Mouse (Mus musculus) spleen, postnatal 10 days (tissue): ENCODE measurements around the gene P4ha2.
A peak's percentile ranks its signal among the peaks of the same experiment; 100 is the strongest.

ENCODE experiments used
- DNase-seq, 2 experiments: peaks; one replicate each; pipeline ENCODE4 v3.0.0; 2021 to 2022; ENCODE audit warnings: low spot score in 2 of 2

The P4ha2 gene

DNA sequence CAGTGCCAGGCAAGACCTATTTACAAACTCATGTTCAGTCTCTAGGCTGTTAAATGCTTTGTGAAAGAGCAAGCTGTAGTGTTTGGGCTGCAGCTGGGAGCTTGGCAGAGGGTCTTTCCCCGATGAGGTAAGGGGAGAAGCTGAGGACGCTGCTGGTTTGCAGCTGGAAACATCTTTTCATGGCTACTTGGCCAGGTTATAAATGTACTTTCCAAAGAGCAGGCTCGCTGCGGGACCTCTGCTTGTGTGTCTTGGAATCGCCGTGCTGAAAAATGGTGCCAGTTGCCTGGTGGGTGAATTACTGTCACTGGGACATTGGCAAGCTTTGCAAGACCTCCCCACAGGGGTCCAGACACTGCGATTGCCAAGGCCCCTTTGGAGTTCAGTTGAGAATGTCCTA, 7.3 kb downstream of the P4ha2 start:
- no peak for DNase-seq

DNA sequence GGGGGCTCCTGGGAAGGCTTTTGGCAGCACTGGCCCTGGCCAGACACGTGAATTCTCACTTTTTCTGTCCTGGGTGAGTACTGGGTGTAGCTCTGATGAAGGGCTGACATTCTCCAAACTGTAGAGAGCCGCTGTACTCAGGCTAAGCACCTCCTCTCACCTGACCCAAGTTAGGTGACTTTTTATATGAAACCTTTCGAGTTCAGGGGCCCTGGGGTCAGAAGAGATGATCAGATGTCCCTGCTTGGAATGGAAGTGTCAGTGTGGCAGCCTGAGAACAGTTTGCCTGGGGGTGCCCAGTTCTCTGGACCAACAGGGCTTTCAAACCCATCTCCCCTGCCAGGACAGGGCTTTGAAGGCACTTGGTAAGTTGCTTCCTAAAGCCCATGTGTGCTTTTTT, 8.2 kb downstream of the P4ha2 start:
- no peak for DNase-seq

DNA sequence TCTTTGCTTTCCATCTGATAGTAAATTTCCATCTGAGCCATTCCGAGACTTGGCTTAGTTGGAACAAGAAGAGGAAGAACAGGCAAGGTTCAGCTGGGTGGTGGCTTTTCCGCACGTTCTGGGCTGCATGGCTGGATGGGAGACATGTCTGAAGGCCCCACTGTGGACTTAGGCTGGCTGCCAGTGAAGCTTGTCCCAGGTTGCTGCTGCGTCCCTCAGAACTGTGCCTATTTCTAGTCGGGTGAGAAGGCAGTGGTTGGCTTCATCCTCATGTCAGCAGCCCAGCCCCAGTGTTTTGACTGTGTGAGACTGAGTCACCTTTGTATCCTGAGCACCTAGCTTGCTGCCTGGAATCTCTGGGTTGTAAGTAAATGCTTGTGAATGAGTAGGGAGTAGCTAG, 9.0 kb downstream of the P4ha2 start:
- DNase-seq: no peak

GRCm38 (mm10) chr11:54111291-54111690, 11.4 kb downstream of the P4ha2 start:
- DNase-seq: no peak

GRCm38 (mm10) chr11:54111976-54112741, 12.3 kb downstream of the P4ha2 start:
- DNase-seq: no peak

- DNase-seq: peak in 1 of 2 experiments; percentile 47
Measured at GRCm38 (mm10) chr11:54112920-54113319, 13.0 kb downstream of the P4ha2 start.

DNA sequence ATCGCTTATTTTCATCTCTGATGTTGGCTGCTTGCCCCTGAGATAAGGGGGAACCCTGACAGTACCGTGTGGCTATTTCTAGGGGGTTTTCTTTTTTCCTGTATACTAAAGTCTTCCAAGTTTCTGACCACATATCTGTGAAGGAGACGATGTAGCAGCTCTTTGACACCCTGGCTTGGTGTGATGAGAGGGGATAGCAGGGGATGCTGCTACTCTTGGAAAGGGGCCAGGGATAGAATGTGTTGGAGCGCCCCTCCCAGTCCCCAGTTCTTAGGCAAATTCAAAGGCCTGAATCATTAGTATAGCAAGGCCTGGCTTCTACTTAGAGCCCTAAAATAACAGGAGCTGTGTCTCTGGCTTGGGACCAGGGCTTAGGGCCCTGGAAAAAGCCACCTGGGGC, 13.5 kb downstream of the P4ha2 start:
- DNase-seq: no peak

- DNase-seq: no peak
Measured at GRCm38 (mm10) chr11:54114746-54115145, 14.9 kb downstream of the P4ha2 start.

GRCm38 (mm10) chr11:54115301-54115700, 15.4 kb downstream of the P4ha2 start:
- no peak for DNase-seq

DNA sequence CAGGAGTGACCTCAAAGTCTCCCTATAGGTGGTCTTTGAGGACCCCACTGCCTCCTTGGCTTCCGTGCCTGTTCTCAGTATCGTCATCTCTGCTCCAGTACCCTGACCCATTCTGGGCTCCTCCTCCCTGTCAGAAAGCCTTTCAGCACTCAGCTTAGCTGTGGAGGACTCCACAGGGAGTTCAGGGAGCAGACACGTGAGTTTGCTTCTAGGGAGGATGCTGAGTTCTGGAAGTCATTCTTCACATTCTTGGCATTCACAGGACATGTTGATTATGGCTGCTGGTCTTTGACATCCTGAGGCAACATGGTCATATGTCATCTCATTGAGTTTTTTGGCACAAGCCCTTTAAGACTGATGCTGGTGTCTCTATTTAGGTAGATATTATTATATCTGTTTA, 16.0 kb downstream of the P4ha2 start:
- no peak for DNase-seq

- no peak for DNase-seq
Measured at GRCm38 (mm10) chr11:54116406-54116805, 16.5 kb downstream of the P4ha2 start.

DNA sequence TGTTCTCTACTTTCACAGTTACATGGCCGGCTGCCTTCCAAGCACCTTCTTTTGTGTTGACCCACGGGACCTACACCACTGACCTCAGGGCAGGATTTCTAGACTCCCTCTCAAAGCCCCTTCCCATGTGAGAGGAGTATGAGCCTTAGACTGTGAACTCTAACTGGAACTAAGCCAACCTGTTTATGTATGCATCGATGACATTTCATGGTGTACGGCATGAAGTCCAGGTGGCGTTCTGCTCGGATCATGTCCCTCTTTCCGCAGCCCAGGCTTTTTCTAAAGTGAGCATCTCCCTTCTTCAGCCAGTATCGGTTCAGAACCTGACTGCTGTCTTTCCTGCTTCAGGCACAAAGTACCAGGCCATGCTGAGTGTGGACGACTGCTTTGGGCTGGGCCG, 17.2 kb downstream of the P4ha2 start:
- DNase-seq: no peak

- no peak for DNase-seq
Measured at GRCm38 (mm10) chr11:54119126-54119525, 19.2 kb downstream of the P4ha2 start.

DNA sequence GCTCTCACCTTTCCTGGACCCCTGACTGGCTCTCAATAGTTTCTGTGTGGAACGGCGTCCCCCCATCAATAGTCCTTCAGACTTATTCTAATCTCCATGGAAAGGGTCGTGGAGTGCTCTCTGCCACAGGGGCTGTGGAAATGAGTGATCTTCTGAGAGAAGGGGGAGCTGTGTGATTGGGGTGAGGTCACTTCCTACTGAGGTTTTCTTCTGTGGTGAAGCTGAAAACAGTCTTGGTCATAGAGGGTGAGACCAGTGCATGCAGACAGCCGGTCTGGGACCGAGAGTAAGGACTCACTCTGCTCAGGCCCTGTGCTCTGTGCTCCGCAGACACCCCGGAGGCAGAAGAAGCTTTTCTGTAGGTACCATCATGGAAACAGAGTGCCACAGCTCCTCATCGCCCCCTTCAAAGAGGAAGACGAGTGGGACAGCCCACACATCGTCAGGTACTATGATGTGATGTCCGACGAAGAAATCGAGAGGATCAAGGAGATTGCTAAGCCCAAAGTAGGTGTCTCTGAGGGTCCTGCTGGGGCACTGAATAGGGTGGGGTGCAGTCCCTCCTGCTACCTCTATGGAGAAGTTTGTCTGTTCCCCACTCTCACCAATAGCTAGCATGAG, 20.0 kb downstream of the P4ha2 start:
- no peak for DNase-seq

GRCm38 (mm10) chr11:54122416-54123264, 22.7 kb downstream of the P4ha2 start:
- DNase-seq: no peak

- DNase-seq: no peak
Measured at GRCm38 (mm10) chr11:54125982-54126648, 26.2 kb downstream of the P4ha2 start.

DNA sequence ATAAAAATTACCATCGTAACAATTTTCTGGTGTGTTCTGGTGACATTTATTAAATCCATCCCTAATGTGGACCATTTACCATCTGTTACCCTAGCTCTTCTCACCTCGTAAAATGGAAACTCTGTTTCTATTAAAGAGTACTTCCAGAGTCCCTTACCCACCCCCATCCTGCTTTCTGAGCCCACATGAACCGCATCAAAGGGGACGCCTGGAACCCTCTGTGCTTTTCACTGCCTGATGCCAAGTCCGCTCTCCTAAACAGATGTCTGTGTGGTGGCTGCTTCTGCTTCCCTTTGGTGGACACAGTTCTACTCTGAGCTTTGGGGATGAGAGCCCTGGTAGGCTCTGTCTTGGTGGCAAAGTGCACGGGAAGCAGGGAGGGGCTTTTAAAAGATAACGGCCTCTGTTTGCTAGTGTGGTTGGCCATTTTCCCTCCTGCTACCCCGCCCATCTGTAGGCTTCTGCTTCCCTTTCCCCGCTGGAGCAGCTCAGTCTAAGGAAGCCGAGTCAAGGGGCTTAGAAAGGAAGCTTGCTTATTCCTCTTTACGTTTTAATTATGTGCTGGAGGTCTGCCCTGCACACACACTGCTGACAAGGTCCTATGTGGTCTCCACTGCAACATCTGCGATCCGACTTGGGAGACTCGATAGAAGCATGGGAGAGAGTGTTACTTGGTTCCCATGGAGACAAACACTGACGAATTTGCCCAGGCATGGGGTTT, 26.9 kb downstream of the P4ha2 start:
- no peak for DNase-seq

GRCm38 (mm10) chr11:54127397-54127796, 27.5 kb downstream of the P4ha2 start:
- DNase-seq: no peak

DNA sequence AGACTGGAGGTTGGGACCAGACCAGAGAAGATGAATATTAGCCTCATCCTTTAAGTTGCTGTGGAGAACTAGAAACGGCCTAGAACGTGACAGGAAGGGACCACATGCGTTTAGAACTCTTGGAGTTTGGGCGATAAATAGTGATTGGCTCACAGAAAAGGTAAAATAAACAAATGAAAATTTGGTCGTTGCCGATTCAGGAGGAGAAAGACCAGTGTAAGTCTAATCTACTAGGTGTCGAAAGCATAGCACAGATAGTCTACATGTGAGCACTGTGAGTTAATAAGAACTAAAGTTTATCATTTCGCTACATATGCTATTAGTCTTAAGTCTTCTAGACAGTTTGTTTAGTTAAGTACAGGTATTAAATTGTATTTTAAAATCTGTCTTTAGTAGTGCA, 30.1 kb downstream of the P4ha2 start:
- DNase-seq: no peak

DNA sequence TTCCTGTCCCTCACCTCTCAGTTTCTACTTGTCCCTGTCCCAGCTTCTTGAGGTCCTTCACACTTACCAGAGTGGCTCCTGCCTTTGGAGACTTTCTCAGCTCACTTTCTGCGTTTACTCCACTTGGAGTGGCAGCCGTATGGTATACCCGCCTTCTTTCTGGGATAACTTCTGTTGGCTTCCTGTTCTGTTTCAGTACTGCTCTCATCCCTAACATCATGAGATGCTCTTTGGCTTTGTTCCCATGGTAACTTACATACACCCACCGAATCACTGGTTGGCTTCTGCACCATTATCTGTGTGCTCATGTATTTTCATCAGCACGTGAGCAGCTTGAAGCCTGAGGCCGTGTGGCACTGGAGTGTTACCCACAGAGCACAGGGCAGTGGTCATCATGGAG, 30.8 kb downstream of the P4ha2 start:
- DNase-seq: no peak

- DNase-seq: no peak
Measured at GRCm38 (mm10) chr11:54132290-54132689, 32.4 kb downstream of the P4ha2 start.
